Mouse (Mus musculus): ENCODE data around the gene Ctnna2. TPM values are rescaled to one million over a fixed set of nuclear protein-coding genes. Genes with fewer than 3 reads are reported as not detected.

The Ctnna2 gene
- total RNA-seq, 1 experiment: 0.22 TPM

- in situ Hi-C loops (cut with MboI; ENCODE audit: low sequenced_read_pairs in 2 of 2, unreplicated experiment in 2 of 2): no loop called here
- no peak overlapping the region for H3K27ac ChIP-seq (ENCODE audit: insufficient read depth, low read depth, low read length, poor library complexity, severe bottlenecking)
- TF ChIP-seq MAFK (IDR thresholded peaks at IDR 0.05; ENCODE audit: insufficient read depth, low read depth, low read length) (no peak), HCFC1 (IDR thresholded peaks at IDR 0.05; ENCODE audit: borderline replicate concordance, insufficient read depth, low read length) (no peak), ZC3H11A (IDR thresholded peaks at IDR 0.05; ENCODE audit: borderline replicate concordance, low read depth, low read length) (no peak), CHD2 (IDR thresholded peaks at IDR 0.05; ENCODE audit: low read depth, low read length) (no peak), ZNF384 (IDR thresholded peaks at IDR 0.05; ENCODE audit: low read depth, low read length) (no peak)
Measured at GRCm38 (mm10) chr6:77120926-77121325, 858.6 kb downstream of the Ctnna2 start.

GRCm38 (mm10) chr6:77120510-77120909, 859.0 kb downstream of the Ctnna2 start:
- no peak overlapping the region for H3K27ac ChIP-seq (ENCODE audit: insufficient read depth, low read depth, low read length, poor library complexity, severe bottlenecking)
- H3K4me3 ChIP-seq (ENCODE audit: insufficient read depth in 1 of 2, low read depth in 1 of 2, low read length in 2 of 2, poor library complexity in 1 of 2, severe bottlenecking in 1 of 2): no peak overlapping the region
- no peaks in the 10 kb centered on the region for H3K4me1 ChIP-seq (ENCODE audit: control insufficient read depth in 2 of 2, insufficient read depth in 2 of 2, low read length in 2 of 2, poor library complexity in 1 of 2)
- no peaks in the 10 kb centered on the region for H3K36me3 ChIP-seq (ENCODE audit: control insufficient read depth, insufficient read depth, low read length, poor library complexity, severe bottlenecking)
- no peak for DNase-seq (ENCODE audit: low read depth, low spot score)
- no peak for TF ChIP-seq ZNF384 (IDR thresholded peaks at IDR 0.05; ENCODE audit: low read depth, low read length)
- no peak for TF ChIP-seq ZC3H11A (IDR thresholded peaks at IDR 0.05; ENCODE audit: borderline replicate concordance, low read depth, low read length)
- no peak for TF ChIP-seq HCFC1 (IDR thresholded peaks at IDR 0.05; ENCODE audit: borderline replicate concordance, insufficient read depth, low read length)
- H3K9me3 ChIP-seq (ENCODE audit: control insufficient read depth, insufficient read depth, low read depth, low read length): no peaks in the 10 kb centered on the region
- H3K9ac ChIP-seq (ENCODE audit: insufficient read depth, low read depth, low read length, poor library complexity, severe bottlenecking): no peak overlapping the region
- in situ Hi-C loops (cut with MboI; ENCODE audit: low sequenced_read_pairs in 2 of 2, unreplicated experiment in 2 of 2): no loop called here

More at GRCm38 (mm10) chr6:77120926-77121325, 858.6 kb downstream of the Ctnna2 start:
- Histone ChIP-seq H3K36me3 (ENCODE audit: control insufficient read depth, insufficient read depth, low read length, poor library complexity, severe bottlenecking) (no peaks in the 10 kb centered on the region), H3K9ac (ENCODE audit: insufficient read depth, low read depth, low read length, poor library complexity, severe bottlenecking) (no peak overlapping the region), H3K4me3 (ENCODE audit: insufficient read depth in 1 of 2, low read depth in 1 of 2, low read length in 2 of 2, poor library complexity in 1 of 2, severe bottlenecking in 1 of 2) (no peak overlapping the region), H3K9me3 (ENCODE audit: control insufficient read depth, insufficient read depth, low read depth, low read length) (no peaks in the 10 kb centered on the region), H3K4me1 (ENCODE audit: control insufficient read depth in 2 of 2, insufficient read depth in 2 of 2, low read length in 2 of 2, poor library complexity in 1 of 2) (no peaks in the 10 kb centered on the region)
- DNase-seq (ENCODE audit: low read depth, low spot score): no peak

- no peak for DNase-seq (ENCODE audit: low read depth, low spot score)
- Histone ChIP-seq H3K36me3 (ENCODE audit: control insufficient read depth, insufficient read depth, low read length, poor library complexity, severe bottlenecking) (no peaks in the 10 kb centered on the region), H3K9ac (ENCODE audit: insufficient read depth, low read depth, low read length, poor library complexity, severe bottlenecking) (no peak overlapping the region), H3K4me3 (ENCODE audit: insufficient read depth in 1 of 2, low read depth in 1 of 2, low read length in 2 of 2, poor library complexity in 1 of 2, severe bottlenecking in 1 of 2) (no peak overlapping the region), H3K4me1 (ENCODE audit: control insufficient read depth in 2 of 2, insufficient read depth in 2 of 2, low read length in 2 of 2, poor library complexity in 1 of 2) (no peaks in the 10 kb centered on the region), H3K27ac (ENCODE audit: insufficient read depth, low read depth, low read length, poor library complexity, severe bottlenecking) (no peak overlapping the region), H3K9me3 (ENCODE audit: control insufficient read depth, insufficient read depth, low read depth, low read length) (no peaks in the 10 kb centered on the region)
- no peak for TF ChIP-seq HCFC1 (IDR thresholded peaks at IDR 0.05; ENCODE audit: borderline replicate concordance, insufficient read depth, low read length)
- no peak for TF ChIP-seq ZNF384 (IDR thresholded peaks at IDR 0.05; ENCODE audit: low read depth, low read length)
- TF ChIP-seq MAFK (IDR thresholded peaks at IDR 0.05; ENCODE audit: insufficient read depth, low read depth, low read length): no peak
- TF ChIP-seq ZC3H11A (IDR thresholded peaks at IDR 0.05; ENCODE audit: borderline replicate concordance, low read depth, low read length): no peak
- no peak for TF ChIP-seq CHD2 (IDR thresholded peaks at IDR 0.05; ENCODE audit: low read depth, low read length)
- in situ Hi-C loops (cut with MboI; ENCODE audit: low sequenced_read_pairs in 2 of 2, unreplicated experiment in 2 of 2): no loop called here
Measured at GRCm38 (mm10) chr6:77109095-77109945, 870.2 kb downstream of the Ctnna2 start.

- Histone ChIP-seq H3K4me3 (ENCODE audit: insufficient read depth in 1 of 2, low read depth in 1 of 2, low read length in 2 of 2, poor library complexity in 1 of 2, severe bottlenecking in 1 of 2) (no peak overlapping the region), H3K36me3 (ENCODE audit: control insufficient read depth, insufficient read depth, low read length, poor library complexity, severe bottlenecking) (no peaks in the 10 kb centered on the region), H3K9ac (ENCODE audit: insufficient read depth, low read depth, low read length, poor library complexity, severe bottlenecking) (no peak overlapping the region), H3K9me3 (ENCODE audit: control insufficient read depth, insufficient read depth, low read depth, low read length) (no peaks in the 10 kb centered on the region), H3K4me1 (ENCODE audit: control insufficient read depth in 2 of 2, insufficient read depth in 2 of 2, low read length in 2 of 2, poor library complexity in 1 of 2) (no peaks in the 10 kb centered on the region), H3K27ac (ENCODE audit: insufficient read depth, low read depth, low read length, poor library complexity, severe bottlenecking) (no peak overlapping the region)
- TF ChIP-seq MAFK (IDR thresholded peaks at IDR 0.05; ENCODE audit: insufficient read depth, low read depth, low read length) (no peak), ZC3H11A (IDR thresholded peaks at IDR 0.05; ENCODE audit: borderline replicate concordance, low read depth, low read length) (no peak), CHD2 (IDR thresholded peaks at IDR 0.05; ENCODE audit: low read depth, low read length) (no peak), ZNF384 (IDR thresholded peaks at IDR 0.05; ENCODE audit: low read depth, low read length) (no peak), HCFC1 (IDR thresholded peaks at IDR 0.05; ENCODE audit: borderline replicate concordance, insufficient read depth, low read length) (no peak)
- in situ Hi-C loops (cut with MboI; ENCODE audit: low sequenced_read_pairs in 2 of 2, unreplicated experiment in 2 of 2): no loop called here
- DNase-seq (ENCODE audit: low read depth, low spot score): no peak
Measured at GRCm38 (mm10) chr6:77101047-77101446, 878.5 kb downstream of the Ctnna2 start.

Data from ES-E14 (cell line).